Mouse (Mus musculus) MEL (cell line): Measurements from ENCODE around the gene Myo10. TPM values are rescaled to one million over a fixed set of nuclear protein-coding genes. Genes with fewer than 3 reads are reported as not detected.

ENCODE experiments used
- DNase-seq: peaks from one replicate; pipeline ENCODE4 v3.0.0; 2011; ENCODE audit warnings: low read depth, low spot score
- H3K27ac ChIP-seq: 2 replicates; pipeline ENCODE4 v1.5.1; 2012; ENCODE audit warnings: low read depth, mild to moderate bottlenecking, control low read depth, low read length, moderate library complexity; ENCODE audit not compliant: control insufficient read depth
- H3K27me3 ChIP-seq, 2 experiments: fragments of 150-350 bp in 1 of 2; sonication (generic) in 1 of 2; 2 replicates each; pipeline ENCODE4 v1.6.1; 2012; ENCODE audit warnings: low read length in 2 of 2, mild to moderate bottlenecking in 2 of 2, improper control_type of control experiment in 1 of 2, moderate library complexity in 1 of 2; ENCODE audit not compliant: insufficient read depth in 2 of 2, control insufficient read depth in 1 of 2
- H3K36me3 ChIP-seq, 2 experiments: 2 replicates each; pipeline ENCODE4 v1.6.1; 2012 to 2014; ENCODE audit warnings: low read length in 2 of 2, improper control_type of control experiment in 1 of 2, inconsistent platforms in 1 of 2, mild to moderate bottlenecking in 1 of 2; ENCODE audit not compliant: insufficient read depth in 2 of 2, control insufficient read depth in 1 of 2
- H3K4me1 ChIP-seq, 2 experiments: fragments of 150-350 bp in 1 of 2; sonication (generic) in 1 of 2; 2 replicates each; pipeline ENCODE4 v1.6.1; 2012; ENCODE audit warnings: low read length in 2 of 2, improper control_type of control experiment in 1 of 2, mild to moderate bottlenecking in 1 of 2; ENCODE audit not compliant: insufficient read depth in 2 of 2, control insufficient read depth in 1 of 2
- H3K4me3 ChIP-seq, 2 experiments: fragments of 150-350 bp in 1 of 2; sonication (generic) in 1 of 2; 2 replicates each; pipeline ENCODE4 v1.5.1; 2012; ENCODE audit warnings: low read depth in 2 of 2, low read length in 2 of 2, mild to moderate bottlenecking in 2 of 2, moderate library complexity in 2 of 2, control low read depth in 1 of 2, improper control_type of control experiment in 1 of 2; ENCODE audit not compliant: control insufficient read depth in 1 of 2, insufficient read depth in 1 of 2
- H3K79me2 ChIP-seq: 2 replicates; pipeline ENCODE4 v1.6.1; 2012; ENCODE audit warnings: mild to moderate bottlenecking, low read length, moderate library complexity; ENCODE audit not compliant: control insufficient read depth, poor library complexity, insufficient read depth
- H3K9ac ChIP-seq: 2 replicates; pipeline ENCODE4 v1.6.1; 2012; ENCODE audit warnings: low read depth, mild to moderate bottlenecking, control low read depth, low read length, moderate library complexity; ENCODE audit not compliant: control insufficient read depth, poor library complexity, severe bottlenecking
- H3K9me3 ChIP-seq: fragments of 150-350 bp; sonication (generic); replicated peaks from 2 replicates; pipeline ENCODE4 v1.6.1; 2012; ENCODE audit warnings: mild to moderate bottlenecking, low read length, improper control_type of control experiment, moderate library complexity; ENCODE audit not compliant: insufficient read depth
- CHD1 ChIP-seq: IDR thresholded peaks from 2 replicates; pipeline ENCODE4 v1.6.1; 2012; ENCODE audit warnings: low read depth, mild to moderate bottlenecking, inconsistent platforms, low read length, improper control_type of control experiment
- CTCF ChIP-seq, 3 experiments: IDR thresholded peaks in 2 of 3; conservative IDR thresholded peaks in 1 of 3; 2 replicates each; pipeline ENCODE4 v1.5.1; 2011 to 2012; ENCODE audit warnings: low read length in 3 of 3, low read depth in 2 of 3, mild to moderate bottlenecking in 2 of 3, improper control_type of control experiment in 1 of 3, inconsistent platforms in 1 of 3, mixed read lengths in 1 of 3, moderate library complexity in 1 of 3; ENCODE audit not compliant: control insufficient read depth in 1 of 3, insufficient read depth in 1 of 3, poor library complexity in 1 of 3, severe bottlenecking in 1 of 3
- EP300 ChIP-seq, 2 experiments: IDR thresholded peaks; 2 replicates each; pipeline ENCODE4 v1.6.1; 2011; ENCODE audit warnings: improper control_type of control experiment in 2 of 2, low read length in 2 of 2, low read depth in 1 of 2, mild to moderate bottlenecking in 1 of 2
- ETS1 ChIP-seq: IDR thresholded peaks from 2 replicates; pipeline ENCODE4 v1.6.1; 2012; ENCODE audit warnings: low read depth, mild to moderate bottlenecking, inconsistent platforms, low read length, improper control_type of control experiment, moderate library complexity
- GATA1 ChIP-seq: IDR thresholded peaks from 2 replicates; pipeline ENCODE4 v1.6.1; 2011; ENCODE audit warnings: low read depth, low read length, improper control_type of control experiment
- HCFC1 ChIP-seq: IDR thresholded peaks from 2 replicates; pipeline ENCODE4 v1.6.1; 2012; ENCODE audit warnings: low read depth, mild to moderate bottlenecking, inconsistent platforms, low read length, improper control_type of control experiment, moderate library complexity
- MAX ChIP-seq: IDR thresholded peaks from 2 replicates; pipeline ENCODE4 v1.6.1; 2011; ENCODE audit warnings: low read length, improper control_type of control experiment
- MAZ ChIP-seq: IDR thresholded peaks from 2 replicates; pipeline ENCODE4 v1.6.1; 2012; ENCODE audit warnings: low read depth, mild to moderate bottlenecking, inconsistent platforms, low read length, improper control_type of control experiment
- MEF2A ChIP-seq: IDR thresholded peaks from 2 replicates; pipeline ENCODE4 v1.6.1; 2014; ENCODE audit warnings: low read depth, mild to moderate bottlenecking, inconsistent platforms, low read length, improper control_type of control experiment; ENCODE audit not compliant: poor library complexity, insufficient replicate concordance, severe bottlenecking; ENCODE audit errors: extremely low read depth
- NELFE ChIP-seq: IDR thresholded peaks from 2 replicates; pipeline ENCODE4 v1.6.1; 2011; ENCODE audit warnings: low read depth, low read length, improper control_type of control experiment
- NRF1 ChIP-seq: IDR thresholded peaks from 2 replicates; pipeline ENCODE4 v1.6.1; 2014; ENCODE audit warnings: low read depth, mild to moderate bottlenecking, inconsistent platforms, low read length, improper control_type of control experiment, moderate library complexity; ENCODE audit not compliant: poor library complexity, insufficient read depth, severe bottlenecking
- POLR2AphosphoS2 ChIP-seq: IDR thresholded peaks from 2 replicates; pipeline ENCODE4 v1.6.1; 2011; ENCODE audit warnings: low read length, improper control_type of control experiment
- SMC3 ChIP-seq: IDR thresholded peaks from 2 replicates; pipeline ENCODE4 v1.6.1; 2011; ENCODE audit warnings: low read depth, low read length, improper control_type of control experiment
- TCF12 ChIP-seq: IDR thresholded peaks from 2 replicates; pipeline ENCODE4 v1.6.1; 2014; ENCODE audit warnings: low read depth, mild to moderate bottlenecking, inconsistent platforms, low read length, improper control_type of control experiment, moderate library complexity
- USF1 ChIP-seq: IDR thresholded peaks from 2 replicates; pipeline ENCODE4 v1.6.1; 2014; ENCODE audit warnings: low read depth, mild to moderate bottlenecking, inconsistent platforms, low read length, improper control_type of control experiment, moderate library complexity
- ZMIZ1 ChIP-seq: IDR thresholded peaks from 2 replicates; pipeline ENCODE4 v1.6.1; 2012; ENCODE audit warnings: low read depth, mild to moderate bottlenecking, inconsistent platforms, low read length, improper control_type of control experiment, moderate library complexity
- polyA plus RNA-seq, 2 experiments: library from polyadenylated mRNA; stranded (reverse) in 1 of 2; unstranded in 1 of 2; fragments of >175 nt in 1 of 2; fragments of >200 nt in 1 of 2; gene quantifications; 2 replicates each; pipeline versions ENCODE4 v1.2.1 to v1.2.4; 2012; ENCODE audit warnings: low replicate concordance in 2 of 2, low read depth in 1 of 2; ENCODE audit not compliant: insufficient read length in 2 of 2, insufficient read depth in 1 of 2, missing spikeins in 1 of 2
- total RNA-seq: library from RNA; depleted of rRNA; stranded (reverse); fragments of 300-350 nt; gene quantifications from 2 replicates; pipeline ENCODE4 v1.2.3, GENCODE M21; 2012

The Myo10 gene
- total and polyA plus RNA-seq, 3 experiments = 0.01 TPM; not detected in 2

- H3K9ac ChIP-seq = no peak overlapping the region
- no peak for DNase-seq
- H3K79me2 ChIP-seq = no peaks in the 10 kb centered on the region
- H3K27ac ChIP-seq = no peak overlapping the region
- H3K9me3 ChIP-seq = no peaks in the 10 kb centered on the region; the same call in 1 of the 2 replicates
- TF ChIP-seq GATA1 = no peak
- no peak for TF ChIP-seq TCF12
- TF ChIP-seq ETS1 = no peak
- TF ChIP-seq NELFE = no peak
- no peak for TF ChIP-seq CTCF (IDR thresholded peaks at IDR 0.05 in 2 of 3, conservative IDR thresholded peaks at IDR 0.05 in 1 of 3; ENCODE audit: control insufficient read depth in 1 of 3, insufficient read depth in 1 of 3, low read depth in 2 of 3, low read length in 3 of 3, poor library complexity in 1 of 3, severe bottlenecking in 1 of 3)
- TF ChIP-seq CHD1 = no peak
- no peak for TF ChIP-seq ZMIZ1
- TF ChIP-seq EP300 (IDR thresholded peaks at IDR 0.05; ENCODE audit: low read depth in 1 of 2, low read length in 2 of 2) = no peak
- TF ChIP-seq MEF2A = no peak
- no peak for TF ChIP-seq MAX
- no peak for TF ChIP-seq POLR2AphosphoS2
- TF ChIP-seq MAZ = no peak
- TF ChIP-seq HCFC1 = no peak
- no peak for TF ChIP-seq NRF1
- TF ChIP-seq USF1 = no peak
- TF ChIP-seq SMC3 = no peak
- no peak overlapping the region for H3K4me3 ChIP-seq
- no peaks in the 10 kb centered on the region for H3K36me3 ChIP-seq
- H3K27me3 ChIP-seq = no peaks in the 10 kb centered on the region
- no peaks in the 10 kb centered on the region for H3K4me1 ChIP-seq
These were observed 34.4 kb upstream of the Myo10 start for GRCm38 (mm10) chr15:25587943-25588342.

GRCm38 (mm10) chr15:25589318-25589902 is 32.9 kb upstream of the Myo10 start:
- TF ChIP-seq ETS1 = no peak
- Histone ChIP-seq H3K4me3 (no peak overlapping the region), H3K4me1 (no peaks in the 10 kb centered on the region), H3K36me3 (no peaks in the 10 kb centered on the region), H3K79me2 (no peaks in the 10 kb centered on the region), H3K9ac (no peak overlapping the region), H3K27me3 (no peaks in the 10 kb centered on the region), H3K9me3 (no peaks in the 10 kb centered on the region; the same call in 1 of the 2 replicates), H3K27ac (no peak overlapping the region)
- DNase-seq = no peak
